Mouse (Mus musculus) liver, embryonic 13.5 days (tissue): ENCODE data around the gene Spata46. TPM values are rescaled to one million over a fixed set of nuclear protein-coding genes. Genes with fewer than 3 reads are reported as not detected.

Experiments
- ATAC-seq: fragments of 200-750 bp; cut with Nextera tagmentation; 2 replicates; pipeline ENCODE4 v1.8.0; 2017; ENCODE audit warnings: low read depth, mild to moderate bottlenecking, moderate number of reproducible peaks, moderate library complexity
- DNase-seq: peaks from one replicate; pipeline ENCODE4 v3.0.0; 2022
- H3K27ac ChIP-seq: fragments of 300-500 bp; sonication (generic); 2 replicates; pipeline ENCODE4 v1.5.1; 2015; ENCODE audit warnings: moderate library complexity, mild to moderate bottlenecking, inconsistent platforms
- H3K27me3 ChIP-seq: fragments of 300-500 bp; sonication (generic); 2 replicates; pipeline ENCODE4 v1.6.1; 2015; ENCODE audit warnings: mild to moderate bottlenecking, inconsistent platforms
- H3K36me3 ChIP-seq: fragments of 300-500 bp; sonication (generic); 2 replicates; pipeline ENCODE4 v1.6.1; 2015; ENCODE audit warnings: mild to moderate bottlenecking, inconsistent platforms
- H3K4me1 ChIP-seq: fragments of 300-500 bp; sonication (generic); replicated peaks from 2 replicates; pipeline ENCODE4 v1.6.1; 2015; ENCODE audit warnings: inconsistent platforms
- H3K4me2 ChIP-seq: fragments of 300-500 bp; sonication (generic); 2 replicates; pipeline ENCODE4 v1.6.1; 2015; ENCODE audit warnings: inconsistent platforms, mild to moderate bottlenecking, moderate library complexity
- H3K4me3 ChIP-seq: fragments of 300-500 bp; sonication (generic); replicated peaks from 2 replicates; pipeline ENCODE4 v1.5.1; 2015; ENCODE audit warnings: mild to moderate bottlenecking, inconsistent platforms
- H3K9ac ChIP-seq: fragments of 300-500 bp; sonication (generic); 2 replicates; pipeline ENCODE4 v1.6.1; 2015; ENCODE audit warnings: mild to moderate bottlenecking, inconsistent platforms
- H3K9me3 ChIP-seq: fragments of 300-500 bp; sonication (generic); replicated peaks from 2 replicates; pipeline ENCODE4 v1.6.1; 2016; ENCODE audit warnings: inconsistent platforms
- WGBS: fragments of 180-500 bp; shearing (Covaris S2); methylation state at CpG from one replicate; pipeline ENCODE4 v1.1.7; 2015; ENCODE audit not compliant: insufficient replicate concordance; 5-methylcytosine and 5-hydroxymethylcytosine counted together
- polyA plus RNA-seq: library from polyadenylated mRNA; unstranded; fragments of >200 nt; fragmentation: Nextera tagmentation; extraction: Ambion mirVana; gene quantifications from 2 replicates; pipeline ENCODE4 v1.2.1, GENCODE M21; 2015

The Spata46 gene
- 0.31 TPM in 1 of 2 replicates, not detected in the other for polyA plus RNA-seq

GRCm38 (mm10) chr1:170308503-170308902 lies at the start of gene Spata46:
Gene Spata46, plus strand, starts transcription at chr1:170308803.
- no peaks in the 10 kb centered on the region for H3K9me3 ChIP-seq
- ATAC-seq: no peak
- H3K4me2 ChIP-seq: no peak within 1 kb of the TSS
- WGBS: 83% methylated on average over 4 of the region's 4 CpGs
- no peaks in the 10 kb centered on the region for H3K36me3 ChIP-seq
- no peak within 1 kb of the TSS for H3K27ac ChIP-seq
- no peak for DNase-seq
- H3K9ac ChIP-seq: no peak within 1 kb of the TSS
- H3K4me3 ChIP-seq: no peak within 1 kb of the TSS
- no peaks in the 10 kb centered on the region for H3K4me1 ChIP-seq
- no peaks in the 10 kb centered on the region for H3K27me3 ChIP-seq

GRCm38 (mm10) chr1:170270281-170270680 lies 38.3 kb upstream of the Spata46 start:
- H3K36me3 ChIP-seq: no peaks in the 10 kb centered on the region
- no peak for DNase-seq
- no peaks in the 10 kb centered on the region for H3K27me3 ChIP-seq
- H3K4me1 ChIP-seq: no peaks in the 10 kb centered on the region
- H3K9me3 ChIP-seq: no peaks in the 10 kb centered on the region
- no peak for ATAC-seq
- no peak overlapping the region for H3K4me2 ChIP-seq
- WGBS: 57% methylated on average over 6 of the region's 6 CpGs
- no peak overlapping the region for H3K4me3 ChIP-seq
- H3K27ac ChIP-seq: no peak overlapping the region
- H3K9ac ChIP-seq: no peak overlapping the region

GRCm38 (mm10) chr1:170270696-170271095 lies 37.9 kb upstream of the Spata46 start:
- ATAC-seq: no peak
- 37% methylated on average over 4 of the region's 4 CpGs for WGBS

GRCm38 (mm10) chr1:170273252-170273651 lies 35.4 kb upstream of the Spata46 start:
- DNase-seq (no peak), ATAC-seq (no peak)
- Histone ChIP-seq H3K4me1 (no peaks in the 10 kb centered on the region), H3K4me3 (no peak overlapping the region), H3K4me2 (no peak overlapping the region), H3K9me3 (no peaks in the 10 kb centered on the region), H3K9ac (no peak overlapping the region), H3K27ac (no peak overlapping the region), H3K36me3 (no peaks in the 10 kb centered on the region), H3K27me3 (no peaks in the 10 kb centered on the region)

More at GRCm38 (mm10) chr1:170270696-170271095, 37.9 kb upstream of the Spata46 start:
- no peak for DNase-seq
- H3K4me2 ChIP-seq: no peak overlapping the region
- H3K4me1 ChIP-seq: no peaks in the 10 kb centered on the region
- H3K4me3 ChIP-seq: no peak overlapping the region
- no peaks in the 10 kb centered on the region for H3K27me3 ChIP-seq
- H3K27ac ChIP-seq: no peak overlapping the region
- H3K9ac ChIP-seq: no peak overlapping the region
- H3K36me3 ChIP-seq: no peaks in the 10 kb centered on the region
- no peaks in the 10 kb centered on the region for H3K9me3 ChIP-seq

- H3K4me3 ChIP-seq: no peak within 1 kb of the TSS
- no peaks in the 10 kb centered on the region for H3K36me3 ChIP-seq
- H3K9ac ChIP-seq: no peak within 1 kb of the TSS
- H3K27me3 ChIP-seq: no peaks in the 10 kb centered on the region
- 50% methylated on average over 2 of the region's 3 CpGs for WGBS
- H3K9me3 ChIP-seq: no peaks in the 10 kb centered on the region
- H3K27ac ChIP-seq: no peak within 1 kb of the TSS
- no peak within 1 kb of the TSS for H3K4me2 ChIP-seq
- DNase-seq (no peak), ATAC-seq (no peak)
- no peaks in the 10 kb centered on the region for H3K4me1 ChIP-seq
Measured at GRCm38 (mm10) chr1:170277016-170277415, 31.6 kb upstream of the Spata46 start, which contains the start of gene Sh2d1b1. Gene Sh2d1b1, plus strand, starts transcription at chr1:170277320.

- no peak for ATAC-seq
- Histone ChIP-seq H3K36me3 (no peaks in the 10 kb centered on the region), H3K9me3 (no peaks in the 10 kb centered on the region), H3K9ac (no peak overlapping the region), H3K27ac (peak overlapping the region; percentile 23), H3K4me2 (no peak overlapping the region), H3K4me3 (no peak overlapping the region), H3K27me3 (no peaks in the 10 kb centered on the region), H3K4me1 (no peaks in the 10 kb centered on the region)
- DNase-seq: no peak
- 28% methylated on average over 4 of the region's 4 CpGs for WGBS
Measured at GRCm38 (mm10) chr1:170282415-170283129, 26.0 kb upstream of the Spata46 start.

GRCm38 (mm10) chr1:170292239-170292951 lies 16.2 kb upstream of the Spata46 start:
- H3K4me1 ChIP-seq: no peaks in the 10 kb centered on the region
- ATAC-seq (no peak), DNase-seq (no peak)
- no peak overlapping the region for H3K4me3 ChIP-seq
- no peaks in the 10 kb centered on the region for H3K36me3 ChIP-seq
- H3K27ac ChIP-seq: no peak overlapping the region
- no peaks in the 10 kb centered on the region for H3K9me3 ChIP-seq
- 46% methylated on average over 9 of the region's 9 CpGs for WGBS
- H3K9ac ChIP-seq: no peak overlapping the region
- no peaks in the 10 kb centered on the region for H3K27me3 ChIP-seq
- H3K4me2 ChIP-seq: no peak overlapping the region

GRCm38 (mm10) chr1:170293257-170293656 lies 15.3 kb upstream of the Spata46 start:
- H3K9ac ChIP-seq: no peak overlapping the region
- H3K36me3 ChIP-seq: no peaks in the 10 kb centered on the region
- H3K27me3 ChIP-seq: no peaks in the 10 kb centered on the region
- DNase-seq (no peak), ATAC-seq (no peak)
- 65% methylated on average over 5 of the region's 5 CpGs for WGBS
- no peak overlapping the region for H3K4me3 ChIP-seq
- H3K27ac ChIP-seq: no peak overlapping the region
- no peaks in the 10 kb centered on the region for H3K4me1 ChIP-seq
- H3K4me2 ChIP-seq: no peak overlapping the region
- H3K9me3 ChIP-seq: no peaks in the 10 kb centered on the region

- H3K27ac ChIP-seq: no peak overlapping the region
- 63% methylated on average over 15 of the region's 15 CpGs for WGBS
- no peak overlapping the region for H3K4me2 ChIP-seq
- ATAC-seq: no peak
- no peak overlapping the region for H3K4me3 ChIP-seq
- DNase-seq: no peak
- no peaks in the 10 kb centered on the region for H3K27me3 ChIP-seq
- no peaks in the 10 kb centered on the region for H3K9me3 ChIP-seq
- no peaks in the 10 kb centered on the region for H3K4me1 ChIP-seq
- H3K36me3 ChIP-seq: no peaks in the 10 kb centered on the region
- H3K9ac ChIP-seq: no peak overlapping the region
Measured at GRCm38 (mm10) chr1:170294786-170295570, 13.6 kb upstream of the Spata46 start.

GRCm38 (mm10) chr1:170299496-170299895 lies 9.1 kb upstream of the Spata46 start:
- no peak overlapping the region for H3K4me2 ChIP-seq
- no peak overlapping the region for H3K9ac ChIP-seq
- DNase-seq: no peak
- WGBS: 43% methylated on average over 4 of the region's 4 CpGs
- no peaks in the 10 kb centered on the region for H3K36me3 ChIP-seq
- H3K27me3 ChIP-seq: no peaks in the 10 kb centered on the region
- no peak for ATAC-seq
- no peaks in the 10 kb centered on the region for H3K4me1 ChIP-seq
- H3K4me3 ChIP-seq: no peak overlapping the region
- no peaks in the 10 kb centered on the region for H3K9me3 ChIP-seq
- H3K27ac ChIP-seq: no peak overlapping the region

GRCm38 (mm10) chr1:170301686-170302085 lies 6.9 kb upstream of the Spata46 start:
- H3K9ac ChIP-seq: no peak overlapping the region
- H3K36me3 ChIP-seq: no peaks in the 10 kb centered on the region
- H3K4me1 ChIP-seq: no peaks in the 10 kb centered on the region
- 82% methylated on average over 9 of the region's 9 CpGs for WGBS
- H3K4me2 ChIP-seq: no peak overlapping the region
- no peak for ATAC-seq
- no peak for DNase-seq
- no peaks in the 10 kb centered on the region for H3K9me3 ChIP-seq
- H3K4me3 ChIP-seq: no peak overlapping the region
- H3K27me3 ChIP-seq: no peaks in the 10 kb centered on the region
- no peak overlapping the region for H3K27ac ChIP-seq
